Mouse (Mus musculus) liver, embryonic 14.5 days (tissue): Measurements from ENCODE around the gene Rbpjl.

Experiments
- CTCF ChIP-seq: IDR thresholded peaks from 2 replicates; pipeline ENCODE4 v1.5.1; 2016; ENCODE audit warnings: antibody characterized with exemption, low read depth, control low read depth
- EP300 ChIP-seq: IDR thresholded peaks from 2 replicates; pipeline ENCODE4 v1.6.1; 2016; ENCODE audit warnings: antibody characterized with exemption, low read depth

- TF ChIP-seq CTCF (no peak), EP300 (no peak)
Measured at GRCm38 (mm10) chr2:164405060-164405459, 2.1 kb downstream of the Rbpjl start, which contains the start of gene Matn4.
